Mouse (Mus musculus): ENCODE data around the gene Ncmap.

- TF ChIP-seq POLR2A (IDR thresholded peaks at IDR 0.05; ENCODE audit: insufficient read depth, low read depth, low read length) = no peak
- no peak for TF ChIP-seq CTCF (IDR thresholded peaks at IDR 0.05; ENCODE audit: insufficient read depth, low read depth, low read length)
Observed at GRCm38 (mm10) chr4:135420961-135421360, 22.9 kb upstream of the Ncmap start.

Data from olfactory bulb, adult 2 months (tissue).